Mouse (Mus musculus) kidney, embryonic 14.5 days (tissue): ENCODE measurements around the gene Mif4gd. TPM values are rescaled to one million over a fixed set of nuclear protein-coding genes. Genes with fewer than 3 reads are reported as not detected.
A peak's percentile ranks its signal among the peaks of the same experiment; 100 is the strongest.

ENCODE experiments used
- ATAC-seq: fragments of 200-750 bp; cut with Nextera tagmentation; 2 replicates; pipeline ENCODE4 v1.8.0; 2017; ENCODE audit warnings: moderate number of reproducible peaks, mild to moderate bottlenecking, moderate TSS enrichment, moderate library complexity; ENCODE audit not compliant: low FRiP score, low TSS enrichment
- H3K27ac ChIP-seq: fragments of 300-500 bp; sonication (generic); 2 replicates; pipeline ENCODE4 v1.5.1; 2014; ENCODE audit warnings: low read depth, mild to moderate bottlenecking, low read length, moderate library complexity, mixed read lengths
- H3K27me3 ChIP-seq: fragments of 300-500 bp; sonication (generic); 2 replicates; pipeline ENCODE4 v1.6.1; 2014; ENCODE audit warnings: mild to moderate bottlenecking, low read length; ENCODE audit not compliant: control insufficient read depth, insufficient read depth
- H3K36me3 ChIP-seq: fragments of 300-500 bp; sonication (generic); 2 replicates; pipeline ENCODE4 v1.6.1; 2014; ENCODE audit warnings: low read length, mixed read lengths; ENCODE audit not compliant: control insufficient read depth, insufficient read depth
- H3K4me1 ChIP-seq: fragments of 300-500 bp; sonication (generic); 2 replicates; pipeline ENCODE4 v1.6.1; 2014; ENCODE audit warnings: low read length, mixed read lengths; ENCODE audit not compliant: control insufficient read depth, insufficient read depth
- H3K4me2 ChIP-seq: fragments of 300-500 bp; sonication (generic); replicated peaks from 2 replicates; pipeline ENCODE4 v1.6.1; 2014; ENCODE audit warnings: low read depth, mild to moderate bottlenecking, low read length
- H3K4me3 ChIP-seq: fragments of 300-500 bp; sonication (generic); 2 replicates; pipeline ENCODE4 v1.5.1; 2014; ENCODE audit warnings: mild to moderate bottlenecking, low read length
- H3K9ac ChIP-seq: fragments of 300-500 bp; sonication (generic); 2 replicates; pipeline ENCODE4 v1.6.1; 2014; ENCODE audit warnings: low read depth, mild to moderate bottlenecking, low read length, moderate library complexity
- H3K9me3 ChIP-seq: fragments of 300-500 bp; sonication (generic); 2 replicates; pipeline ENCODE4 v1.6.1; 2016; ENCODE audit warnings: low read length; ENCODE audit not compliant: control insufficient read depth
- WGBS: fragments of 180-500 bp; shearing (Covaris S2); extraction: QIAGEN DNeasy Blood & Tissue Kit; methylation state at CpG from one replicate; pipeline ENCODE4 v1.1.7; 2014; 5-methylcytosine and 5-hydroxymethylcytosine counted together
- polyA plus RNA-seq: library from polyadenylated mRNA; unstranded; fragments of >200 nt; fragmentation: Nextera tagmentation; extraction: Ambion mirVana; gene quantifications from 2 replicates; pipeline ENCODE4 v1.2.1, GENCODE M21; 2014

Gene Mif4gd
- polyA plus RNA-seq: 33.3 and 33.6 TPM in 2 replicates

GRCm38 (mm10) chr11:115612410-115613137 lies at the start of gene Mif4gd:
Gene Mif4gd (minus strand): TSS chr11:115612969.
- 1% methylated on average over 70 of the region's 80 CpGs for whole genome bisulfite sequencing
- Histone ChIP-seq H3K36me3 (peaks cover 31% of the 10 kb centered on the region), H3K4me1 (peaks cover 26% of the 10 kb centered on the region), H3K27me3 (no peaks in the 10 kb centered on the region), H3K4me3 (peak within 1 kb of the TSS; percentile 70), H3K9me3 (no peaks in the 10 kb centered on the region), H3K4me2 (peak within 1 kb of the TSS; percentile 66), H3K27ac (peak within 1 kb of the TSS; percentile 92), H3K9ac (peak within 1 kb of the TSS; percentile 70)
- ATAC-seq: peak; percentile 74

- 92% methylated on average over 4 of the region's 4 CpGs for WGBS
- Histone ChIP-seq H3K4me3 (no peak overlapping the region), H3K4me1 (no peaks in the 10 kb centered on the region), H3K27me3 (no peaks in the 10 kb centered on the region), H3K36me3 (no peaks in the 10 kb centered on the region; the same call in 1 of the 2 replicates), H3K9ac (no peak overlapping the region), H3K27ac (no peak overlapping the region), H3K4me2 (no peak overlapping the region), H3K9me3 (no peaks in the 10 kb centered on the region)
- ATAC-seq: no peak
These were observed 47.6 kb upstream of the Mif4gd start for GRCm38 (mm10) chr11:115660376-115660775.

GRCm38 (mm10) chr11:115658521-115658920 lies 45.8 kb upstream of the Mif4gd start:
- Histone ChIP-seq H3K4me2 (no peak overlapping the region), H3K9ac (no peak overlapping the region), H3K4me1 (no peaks in the 10 kb centered on the region), H3K27ac (no peak overlapping the region), H3K9me3 (no peaks in the 10 kb centered on the region), H3K36me3 (peaks cover 17% of the 10 kb centered on the region; the same call in 1 of the 2 replicates), H3K4me3 (no peak overlapping the region), H3K27me3 (no peaks in the 10 kb centered on the region)
- ATAC-seq: no peak
- 88% methylated on average over 6 of the region's 6 CpGs for WGBS

- no peaks in the 10 kb centered on the region for H3K4me1 ChIP-seq
- no peak overlapping the region for H3K4me3 ChIP-seq
- ATAC-seq: no peak
- no peaks in the 10 kb centered on the region for H3K9me3 ChIP-seq
- H3K27me3 ChIP-seq: no peaks in the 10 kb centered on the region
- no peak overlapping the region for H3K4me2 ChIP-seq
- no peak overlapping the region for H3K9ac ChIP-seq
- H3K36me3 ChIP-seq: peaks cover 36% of the 10 kb centered on the region; the same call in 1 of the 2 replicates
- no peak overlapping the region for H3K27ac ChIP-seq
- 93% methylated on average over 2 of the region's 2 CpGs for WGBS
These were observed 41.4 kb upstream of the Mif4gd start for GRCm38 (mm10) chr11:115654128-115654527.

- ATAC-seq: no peak
- Histone ChIP-seq H3K4me2 (no peak overlapping the region), H3K9ac (no peak overlapping the region), H3K9me3 (no peaks in the 10 kb centered on the region), H3K36me3 (peaks cover 42% of the 10 kb centered on the region; the same call in 1 of the 2 replicates), H3K4me1 (no peaks in the 10 kb centered on the region), H3K4me3 (no peak overlapping the region), H3K27me3 (no peaks in the 10 kb centered on the region), H3K27ac (no peak overlapping the region)
- 88% methylated on average over 3 of the region's 3 CpGs for WGBS
These were observed 40.4 kb upstream of the Mif4gd start for GRCm38 (mm10) chr11:115653194-115653593.

- Histone ChIP-seq H3K9me3 (no peaks in the 10 kb centered on the region), H3K4me3 (no peak overlapping the region), H3K9ac (no peak overlapping the region), H3K27me3 (no peaks in the 10 kb centered on the region), H3K27ac (no peak overlapping the region), H3K4me1 (no peaks in the 10 kb centered on the region), H3K36me3 (peaks cover 42% of the 10 kb centered on the region; the same call in 1 of the 2 replicates), H3K4me2 (no peak overlapping the region)
- ATAC-seq: no peak
- 84% methylated on average over 3 of the region's 3 CpGs for WGBS
These were observed 38.9 kb upstream of the Mif4gd start for GRCm38 (mm10) chr11:115651680-115652079.

GRCm38 (mm10) chr11:115649706-115650105 lies 36.9 kb upstream of the Mif4gd start:
- WGBS: 76% methylated on average over 10 of the region's 10 CpGs
- ATAC-seq: no peak
- no peak overlapping the region for H3K4me2 ChIP-seq
- H3K9ac ChIP-seq: no peak overlapping the region
- no peaks in the 10 kb centered on the region for H3K9me3 ChIP-seq
- no peaks in the 10 kb centered on the region for H3K4me1 ChIP-seq
- H3K27me3 ChIP-seq: no peaks in the 10 kb centered on the region
- H3K36me3 ChIP-seq: peaks cover 46% of the 10 kb centered on the region; the same call in 1 of the 2 replicates
- no peak overlapping the region for H3K27ac ChIP-seq
- H3K4me3 ChIP-seq: no peak overlapping the region

- no peaks in the 10 kb centered on the region for H3K4me1 ChIP-seq
- H3K4me2 ChIP-seq: no peak overlapping the region
- WGBS: 51% methylated on average over 6 of the region's 6 CpGs
- H3K4me3 ChIP-seq: no peak overlapping the region
- no peaks in the 10 kb centered on the region for H3K9me3 ChIP-seq
- H3K9ac ChIP-seq: no peak overlapping the region
- peaks cover 35% of the 10 kb centered on the region; the same call in 1 of the 2 replicates for H3K36me3 ChIP-seq
- H3K27ac ChIP-seq: no peak overlapping the region
- no peak for ATAC-seq
- H3K27me3 ChIP-seq: no peaks in the 10 kb centered on the region
These were observed 34.7 kb upstream of the Mif4gd start for GRCm38 (mm10) chr11:115647459-115647858.

- Histone ChIP-seq H3K9me3 (no peaks in the 10 kb centered on the region), H3K27me3 (no peaks in the 10 kb centered on the region), H3K9ac (no peak overlapping the region), H3K36me3 (peaks cover 34% of the 10 kb centered on the region; the same call in 1 of the 2 replicates), H3K4me1 (no peaks in the 10 kb centered on the region), H3K4me2 (no peak overlapping the region), H3K4me3 (no peak overlapping the region), H3K27ac (no peak overlapping the region)
- 94% methylated on average over 9 of the region's 9 CpGs for WGBS
- no peak for ATAC-seq
These were observed 33.7 kb upstream of the Mif4gd start for GRCm38 (mm10) chr11:115646439-115646838.
